Mouse (Mus musculus) left cerebral cortex, adult 2 months (tissue): ENCODE results near the gene Ush1c. TPM values are rescaled to one million over a fixed set of nuclear protein-coding genes. Genes with fewer than 3 reads are reported as not detected.

Experiments used
- DNase-seq, 2 experiments: peaks; one replicate each; pipeline ENCODE4 v3.0.0; 2021 to 2022; ENCODE audit warnings: low spot score in 2 of 2, mixed read lengths in 1 of 2; ENCODE audit errors: extremely low spot score in 1 of 2
- H3K27ac ChIP-seq: fragments of 200-600 bp; 2 replicates; pipeline ENCODE4 v1.8.1; 2022
- H3K4me3 ChIP-seq: fragments of 200-600 bp; 2 replicates; pipeline ENCODE4 v1.8.1; 2022
- CTCF ChIP-seq: fragments of 200-600 bp; IDR thresholded peaks from 2 replicates; pipeline ENCODE4 v1.8.1; 2022; ENCODE audit warnings: antibody characterized with exemption, mild to moderate bottlenecking, moderate library complexity
- intact Hi-C: fragments of 180-260 bp; cut with DNase I; formaldehyde crosslinking; loops from one replicate; pipeline ENCODE4 v1.15.1; 2025
- total RNA-seq, 2 experiments: library from RNA; stranded (reverse); gene quantifications; 2 replicates each; pipeline ENCODE4 v1.2.3; 2021

The Ush1c gene
- total RNA-seq, 2 experiments from 2014 or later: 0.14 TPM; not detected in 1

GRCm38 (mm10) chr7:46240696-46241095, 2.4 kb upstream of the Ush1c start, which contains the start of gene Otog:
Gene Otog, plus strand, starts transcription at chr7:46240987.
- H3K4me3 ChIP-seq: no peak within 1 kb of the TSS
- no peak for TF ChIP-seq CTCF
- intact Hi-C loops: no loop called here
- no peak within 1 kb of the TSS for H3K27ac ChIP-seq
- DNase-seq: no peak

- no peak for DNase-seq
- no peak for TF ChIP-seq CTCF
- Histone ChIP-seq H3K4me3 (no peak overlapping the region), H3K27ac (no peak overlapping the region)
- intact Hi-C loops: no loop called here
Observed at GRCm38 (mm10) chr7:46240091-46240490, 1.8 kb upstream of the Ush1c start.

GRCm38 (mm10) chr7:46237192-46237591, 1.1 kb downstream of the Ush1c start:
- Histone ChIP-seq H3K27ac (no peak overlapping the region), H3K4me3 (no peak overlapping the region)
- TF ChIP-seq CTCF: no peak
- DNase-seq: no peak
- intact Hi-C loops: no loop called here

GRCm38 (mm10) chr7:46236363-46236762, 1.9 kb downstream of the Ush1c start:
- DNase-seq: no peak
- no peak for TF ChIP-seq CTCF
- Histone ChIP-seq H3K4me3 (no peak overlapping the region), H3K27ac (no peak overlapping the region)
- intact Hi-C loops: no loop called here

GRCm38 (mm10) chr7:46235948-46236347, 2.4 kb downstream of the Ush1c start:
- no peak for TF ChIP-seq CTCF
- no peak for DNase-seq
- no peak overlapping the region for H3K4me3 ChIP-seq
- H3K27ac ChIP-seq: no peak overlapping the region
- intact Hi-C loops: no loop called here

DNA sequence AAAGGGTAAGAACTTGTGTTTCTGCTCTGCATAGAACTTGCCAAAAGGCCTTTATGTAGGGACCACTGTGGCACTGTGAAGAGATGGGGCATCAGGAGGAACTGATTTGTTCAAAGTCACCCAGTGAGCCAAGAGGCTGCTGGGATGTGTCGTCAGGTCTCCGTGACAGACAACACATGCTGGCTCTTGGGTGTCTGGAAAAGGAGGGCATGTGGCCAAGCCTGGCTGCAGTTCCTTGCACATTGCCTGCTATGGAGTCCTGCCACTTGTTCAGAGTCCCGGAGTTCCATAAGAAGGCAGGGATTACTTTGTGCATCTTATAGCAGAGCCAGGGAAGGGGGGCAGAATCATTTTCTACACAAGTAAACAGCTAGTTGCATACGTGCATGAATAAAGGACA, 11.4 kb downstream of the Ush1c start:
- Histone ChIP-seq H3K27ac (no peak overlapping the region), H3K4me3 (no peak overlapping the region)
- intact Hi-C loops: loop anchor here (1.0 kb wide), 1 partner anchor 131 kb away; no protein-coding TSS in a partner anchor
- no peak for TF ChIP-seq CTCF
- no peak for DNase-seq

GRCm38 (mm10) chr7:46226253-46226652, 12.1 kb downstream of the Ush1c start:
- H3K4me3 ChIP-seq: no peak overlapping the region
- peak; percentile 46 to 72 for DNase-seq
- no peak overlapping the region for H3K27ac ChIP-seq
- intact Hi-C loops: loop anchor here (1.0 kb wide), 1 partner anchor 130 kb away; no protein-coding TSS in a partner anchor
- peak; percentile 79 for TF ChIP-seq CTCF

GRCm38 (mm10) chr7:46220591-46221129, 17.6 kb downstream of the Ush1c start:
- TF ChIP-seq CTCF: no peak
- no peak overlapping the region for H3K27ac ChIP-seq
- intact Hi-C loops: no loop called here
- no peak for DNase-seq
- H3K4me3 ChIP-seq: no peak overlapping the region

- Histone ChIP-seq H3K4me3 (no peak overlapping the region), H3K27ac (no peak overlapping the region)
- no peak for DNase-seq
- TF ChIP-seq CTCF: no peak
- intact Hi-C loops: loop anchor here (10.0 kb wide), 1 partner anchor 364 kb away; no protein-coding TSS in a partner anchor
Observed at GRCm38 (mm10) chr7:46218415-46218814, 19.9 kb downstream of the Ush1c start.

- intact Hi-C loops: loop anchor here (10.0 kb wide), 1 partner anchor 362 kb away; no protein-coding TSS in a partner anchor
- H3K4me3 ChIP-seq: no peak overlapping the region
- DNase-seq: no peak
- TF ChIP-seq CTCF: no peak
- no peak overlapping the region for H3K27ac ChIP-seq
Observed at GRCm38 (mm10) chr7:46216481-46216880, 21.8 kb downstream of the Ush1c start.

- intact Hi-C loops: loop anchor here (10.0 kb wide), 1 partner anchor 355 kb away; no protein-coding TSS in a partner anchor
- no peak for TF ChIP-seq CTCF
- no peak for DNase-seq
- Histone ChIP-seq H3K4me3 (no peak overlapping the region), H3K27ac (no peak overlapping the region)
Observed at GRCm38 (mm10) chr7:46210276-46210675, 28.0 kb downstream of the Ush1c start.

DNA sequence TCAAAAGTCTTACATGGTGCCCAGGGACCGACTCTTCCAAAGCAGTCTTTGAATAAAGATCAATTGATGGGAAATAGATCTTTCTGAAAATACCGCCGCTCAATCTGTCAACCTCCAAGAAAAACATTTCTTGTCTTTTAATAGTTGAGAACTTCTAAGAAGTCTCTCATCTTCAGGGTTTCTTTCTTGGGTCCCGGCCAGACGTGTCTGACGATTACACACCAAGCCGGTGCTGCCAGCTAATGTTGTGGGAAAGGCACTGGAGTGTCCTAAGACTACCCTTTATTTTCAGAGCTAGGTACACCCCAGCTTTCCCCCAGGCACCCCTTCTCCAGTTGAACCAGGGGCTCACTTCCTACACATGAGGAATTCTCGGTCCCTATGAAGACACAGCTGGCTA, 30.2 kb downstream of the Ush1c start:
- intact Hi-C loops: no loop called here
- DNase-seq: no peak

DNA sequence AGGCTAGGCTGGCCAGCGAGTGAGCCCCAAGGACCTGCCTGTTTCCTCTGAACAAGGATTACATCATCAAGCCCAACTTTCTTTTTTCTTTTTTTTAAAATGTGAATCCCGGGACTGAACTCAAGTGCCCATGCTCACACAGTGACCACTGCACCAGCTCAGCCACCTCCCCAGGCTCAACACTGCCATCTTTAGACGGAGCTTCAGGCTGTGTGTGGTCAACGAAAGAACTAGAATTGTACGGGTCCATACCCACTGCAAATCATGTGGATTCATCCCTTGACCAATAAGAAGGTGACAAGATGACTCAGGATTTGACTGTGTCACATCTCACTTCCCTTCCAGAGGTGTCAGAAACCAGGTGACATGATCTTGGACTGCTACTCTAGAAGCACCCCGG, 33.5 kb downstream of the Ush1c start:
- Histone ChIP-seq H3K27ac (no peak overlapping the region), H3K4me3 (no peak overlapping the region)
- intact Hi-C loops: loop anchor here (1.0 kb wide), 1 partner anchor 108 kb away; no protein-coding TSS in a partner anchor
- peak; percentile 19; the same call in 1 of the 2 replicates for TF ChIP-seq CTCF
- no peak for DNase-seq

More for the DNA sequence above, 30.2 kb downstream of the Ush1c start:
- TF ChIP-seq CTCF: no peak
- Histone ChIP-seq H3K4me3 (no peak overlapping the region), H3K27ac (no peak overlapping the region)
